Mouse (Mus musculus): ENCODE results near the gene Tsga10ip.

- no peak for TF ChIP-seq POLR2A (IDR thresholded peaks at IDR 0.05; ENCODE audit: control insufficient read depth, extremely low read depth, insufficient read depth, low read length, poor library complexity)
- TF ChIP-seq CTCF (IDR thresholded peaks at IDR 0.05; ENCODE audit: borderline replicate concordance, control insufficient read depth, extremely low read depth, insufficient read depth, low read length, poor library complexity): no peak
Measured at GRCm38 (mm10) chr19:5356080-5356479, 46.2 kb downstream of the Tsga10ip start.
